Mouse (Mus musculus): ENCODE data around the gene Arhgef1. TPM values are rescaled to one million over a fixed set of nuclear protein-coding genes. Genes with fewer than 3 reads are reported as not detected.

The Arhgef1 gene
- polyA plus RNA-seq, 1 experiment from 2014 or later = 87.5 TPM

- no peaks in the 10 kb centered on the region for H3K9me3 ChIP-seq
- WGBS = 61% methylated on average over 2 of the region's 2 CpGs
- no peak overlapping the region for H3K27ac ChIP-seq
- H3K36me3 ChIP-seq = peaks cover under 1% of the 10 kb centered on the region; the same call in 1 of the 2 replicates
- no peaks in the 10 kb centered on the region for H3K27me3 ChIP-seq (ENCODE audit: insufficient read depth, poor library complexity, severe bottlenecking)
- H3K4me3 ChIP-seq = no peak overlapping the region
- no peaks in the 10 kb centered on the region for H3K4me1 ChIP-seq
- no peak for DNase-seq (ENCODE audit: low spot score)
Measured at GRCm38 (mm10) chr7:24964288-24964687, 61.6 kb downstream of the Arhgef1 start.

- no peaks in the 10 kb centered on the region for H3K9me3 ChIP-seq
- H3K4me3 ChIP-seq = no peak overlapping the region
- WGBS = 15% methylated on average over 5 of the region's 5 CpGs
- H3K27ac ChIP-seq = no peak overlapping the region
- no peaks in the 10 kb centered on the region for H3K4me1 ChIP-seq
- H3K27me3 ChIP-seq (ENCODE audit: insufficient read depth, poor library complexity, severe bottlenecking) = no peaks in the 10 kb centered on the region
- peak; percentile 83 for DNase-seq (ENCODE audit: low spot score)
- peaks cover 8% of the 10 kb centered on the region for H3K36me3 ChIP-seq
Measured at GRCm38 (mm10) chr7:24964897-24965535, 62.3 kb downstream of the Arhgef1 start.

GRCm38 (mm10) chr7:24967966-24968365 is 65.3 kb downstream of the Arhgef1 start:
- H3K36me3 ChIP-seq = peaks cover 8% of the 10 kb centered on the region
- WGBS = 84% methylated on average over 8 of the region's 8 CpGs
- H3K4me3 ChIP-seq = no peak overlapping the region
- no peaks in the 10 kb centered on the region for H3K9me3 ChIP-seq
- DNase-seq (ENCODE audit: low spot score) = no peak
- no peak overlapping the region for H3K27ac ChIP-seq
- H3K27me3 ChIP-seq (ENCODE audit: insufficient read depth, poor library complexity, severe bottlenecking) = no peaks in the 10 kb centered on the region
- H3K4me1 ChIP-seq = peaks cover 8% of the 10 kb centered on the region; the same call in 1 of the 2 replicates

GRCm38 (mm10) chr7:24968463-24968862 is 65.8 kb downstream of the Arhgef1 start:
- Histone ChIP-seq H3K27me3 (ENCODE audit: insufficient read depth, poor library complexity, severe bottlenecking) (no peaks in the 10 kb centered on the region), H3K27ac (no peak overlapping the region), H3K9me3 (no peaks in the 10 kb centered on the region), H3K4me1 (peaks cover 8% of the 10 kb centered on the region; the same call in 1 of the 2 replicates), H3K36me3 (peaks cover 8% of the 10 kb centered on the region), H3K4me3 (no peak overlapping the region)
- WGBS = 73% methylated on average over 6 of the region's 6 CpGs
- DNase-seq (ENCODE audit: low spot score) = no peak

- WGBS = 77% methylated on average over 12 of the region's 12 CpGs
- Histone ChIP-seq H3K4me3 (no peak overlapping the region), H3K4me1 (peaks cover 8% of the 10 kb centered on the region; the same call in 1 of the 2 replicates), H3K36me3 (peaks cover 8% of the 10 kb centered on the region), H3K27ac (no peak overlapping the region), H3K27me3 (ENCODE audit: insufficient read depth, poor library complexity, severe bottlenecking) (no peaks in the 10 kb centered on the region), H3K9me3 (no peaks in the 10 kb centered on the region)
- no peak for DNase-seq (ENCODE audit: low spot score)
Measured at GRCm38 (mm10) chr7:24969805-24970204, 67.1 kb downstream of the Arhgef1 start.

- WGBS = 96% methylated on average over 3 of the region's 3 CpGs
- no peak overlapping the region for H3K27ac ChIP-seq
- no peaks in the 10 kb centered on the region for H3K9me3 ChIP-seq
- no peak for DNase-seq (ENCODE audit: low spot score)
- peaks cover 8% of the 10 kb centered on the region; the same call in 1 of the 2 replicates for H3K4me1 ChIP-seq
- H3K36me3 ChIP-seq = peaks cover 8% of the 10 kb centered on the region
- H3K27me3 ChIP-seq (ENCODE audit: insufficient read depth, poor library complexity, severe bottlenecking) = no peaks in the 10 kb centered on the region
- H3K4me3 ChIP-seq = no peak overlapping the region
Measured at GRCm38 (mm10) chr7:24970341-24970740, 67.6 kb downstream of the Arhgef1 start.

GRCm38 (mm10) chr7:24971261-24971971 is 68.7 kb downstream of the Arhgef1 start:
- Histone ChIP-seq H3K27me3 (ENCODE audit: insufficient read depth, poor library complexity, severe bottlenecking) (no peaks in the 10 kb centered on the region), H3K36me3 (peaks cover 8% of the 10 kb centered on the region), H3K27ac (peak overlapping the region; percentile 92), H3K4me1 (peaks cover 8% of the 10 kb centered on the region; the same call in 1 of the 2 replicates), H3K9me3 (no peaks in the 10 kb centered on the region), H3K4me3 (peak overlapping the region; percentile 87)
- DNase-seq (ENCODE audit: low spot score) = peak; percentile 88
- WGBS = 8% methylated on average over 19 of the region's 19 CpGs

- Histone ChIP-seq H3K9me3 (no peaks in the 10 kb centered on the region), H3K27ac (peak within 1 kb of the TSS; percentile 92), H3K4me3 (peak within 1 kb of the TSS; percentile 87), H3K36me3 (peaks cover 8% of the 10 kb centered on the region), H3K4me1 (peaks cover 8% of the 10 kb centered on the region; the same call in 1 of the 2 replicates), H3K27me3 (ENCODE audit: insufficient read depth, poor library complexity, severe bottlenecking) (no peaks in the 10 kb centered on the region)
- peak; percentile 98 for DNase-seq (ENCODE audit: low spot score)
- under 1% methylated on average over 45 of the region's 45 CpGs for WGBS
Measured at GRCm38 (mm10) chr7:24971972-24972893, 69.5 kb downstream of the Arhgef1 start, which contains the start of gene Rabac1. Gene Rabac1 (minus strand): TSS chr7:24972754.

GRCm38 (mm10) chr7:24973208-24973607 is 70.5 kb downstream of the Arhgef1 start:
- H3K27ac ChIP-seq = no peak overlapping the region
- H3K4me3 ChIP-seq = no peak overlapping the region
- peaks cover 8% of the 10 kb centered on the region; the same call in 1 of the 2 replicates for H3K4me1 ChIP-seq
- peaks cover 2% of the 10 kb centered on the region; the same call in 1 of the 2 replicates for H3K27me3 ChIP-seq (ENCODE audit: insufficient read depth, poor library complexity, severe bottlenecking)
- DNase-seq (ENCODE audit: low spot score) = no peak
- H3K36me3 ChIP-seq = peaks cover 8% of the 10 kb centered on the region
- WGBS = 82% methylated on average over 4 of the region's 4 CpGs
- no peaks in the 10 kb centered on the region for H3K9me3 ChIP-seq

- 71% methylated on average over 5 of the region's 5 CpGs for WGBS
- H3K27ac ChIP-seq = no peak overlapping the region
- peaks cover 8% of the 10 kb centered on the region for H3K36me3 ChIP-seq
- no peak overlapping the region for H3K4me3 ChIP-seq
- peaks cover 4% of the 10 kb centered on the region; the same call in 1 of the 2 replicates for H3K27me3 ChIP-seq (ENCODE audit: insufficient read depth, poor library complexity, severe bottlenecking)
- H3K4me1 ChIP-seq = peaks cover 8% of the 10 kb centered on the region; the same call in 1 of the 2 replicates
- no peak for DNase-seq (ENCODE audit: low spot score)
- no peaks in the 10 kb centered on the region for H3K9me3 ChIP-seq
Measured at GRCm38 (mm10) chr7:24973902-24974301, 71.2 kb downstream of the Arhgef1 start.

- no peaks in the 10 kb centered on the region for H3K9me3 ChIP-seq
- 29% methylated on average over 9 of the region's 9 CpGs for whole genome bisulfite sequencing
- peaks cover 4% of the 10 kb centered on the region; the same call in 1 of the 2 replicates for H3K27me3 ChIP-seq (ENCODE audit: insufficient read depth, poor library complexity, severe bottlenecking)
- no peaks in the 10 kb centered on the region for H3K36me3 ChIP-seq
- peaks cover 8% of the 10 kb centered on the region; the same call in 1 of the 2 replicates for H3K4me1 ChIP-seq
- no peak overlapping the region for H3K4me3 ChIP-seq
- H3K27ac ChIP-seq = no peak overlapping the region
- DNase-seq (ENCODE audit: low spot score) = no peak
Measured at GRCm38 (mm10) chr7:24974893-24975595, 72.3 kb downstream of the Arhgef1 start.

All from heart, embryonic 10.5 days (tissue).